Mouse (Mus musculus) cerebellum, adult 2 months (tissue): ENCODE data around the gene Mrpl34. TPM values are rescaled to one million over a fixed set of nuclear protein-coding genes. Genes with fewer than 3 reads are reported as not detected.

Experiments used
- DNase-seq, 2 experiments: peaks; one replicate each; pipeline ENCODE4 v3.0.0; 2021
- H3K27ac ChIP-seq: fragments of 200-500 bp; 2 replicates; pipeline ENCODE4 v1.5.1; 2012; ENCODE audit warnings: low read length, control low read depth, inconsistent platforms; ENCODE audit not compliant: insufficient read depth
- H3K27me3 ChIP-seq: fragments of 200-500 bp; 2 replicates; pipeline ENCODE4 v1.6.1; 2012; ENCODE audit warnings: inconsistent platforms, mild to moderate bottlenecking, low read length, moderate library complexity; ENCODE audit not compliant: control insufficient read depth, insufficient read depth
- H3K4me1 ChIP-seq: fragments of 200-500 bp; 2 replicates; pipeline ENCODE4 v1.6.1; 2011; ENCODE audit warnings: low read length; ENCODE audit not compliant: control insufficient read depth, insufficient read depth
- H3K4me3 ChIP-seq: fragments of 200-500 bp; replicated peaks from 2 replicates; pipeline ENCODE3; 2011; ENCODE audit warnings: mild to moderate bottlenecking, low read depth, low read length, control low read depth; ENCODE audit not compliant: insufficient read depth
- CTCF ChIP-seq: fragments of 200-500 bp; IDR thresholded peaks from 2 replicates; pipeline ENCODE4 v1.5.1; 2011; ENCODE audit warnings: low read depth, mild to moderate bottlenecking, control low read depth, low read length, moderate library complexity, borderline replicate concordance; ENCODE audit not compliant: insufficient read depth
- POLR2A ChIP-seq: fragments of 200-500 bp; IDR thresholded peaks from 2 replicates; pipeline ENCODE4 v1.6.1; 2011; ENCODE audit warnings: low read length, control low read depth, borderline replicate concordance; ENCODE audit not compliant: insufficient read depth
- WGBS: fragments of 180-500 bp; shearing (Covaris S2); methylation state at CpG from one replicate; pipeline ENCODE4 v1.1.7; 2018; 5-methylcytosine and 5-hydroxymethylcytosine counted together
- polyA plus RNA-seq: library from polyadenylated mRNA; depleted of rRNA; stranded (reverse); fragments of >200 nt; gene quantifications from 2 replicates; pipeline ENCODE4 v1.2.3, GENCODE M21; 2012

The Mrpl34 gene
- polyA plus RNA-seq, 1 experiment: 68.5 TPM

- 65% methylated on average over 3 of the region's 3 CpGs for WGBS
- Histone ChIP-seq H3K27ac (no peak overlapping the region), H3K27me3 (no peaks in the 10 kb centered on the region), H3K4me3 (peak overlapping the region; percentile 23), H3K4me1 (peaks cover 18% of the 10 kb centered on the region)
- DNase-seq: peak; percentile 8 to 25
- TF ChIP-seq CTCF: no peak
- no peak for TF ChIP-seq POLR2A
Measured at GRCm38 (mm10) chr8:71470146-71470912, 5.6 kb downstream of the Mrpl34 start.

- TF ChIP-seq POLR2A (no peak), CTCF (no peak)
- Histone ChIP-seq H3K4me1 (peaks cover 24% of the 10 kb centered on the region), H3K27me3 (no peaks in the 10 kb centered on the region), H3K27ac (no peak overlapping the region), H3K4me3 (no peak overlapping the region)
- WGBS: 40% methylated on average over 5 of the region's 5 CpGs
- DNase-seq: peak in 1 of 2 experiments; percentile 7
Measured at GRCm38 (mm10) chr8:71470913-71471255, 6.1 kb downstream of the Mrpl34 start.

GRCm38 (mm10) chr8:71471861-71472260 is 7.1 kb downstream of the Mrpl34 start:
- DNase-seq: peak in 1 of 2 experiments; percentile 12
- no peaks in the 10 kb centered on the region for H3K27me3 ChIP-seq
- H3K4me1 ChIP-seq: peaks cover 24% of the 10 kb centered on the region
- H3K4me3 ChIP-seq: no peak overlapping the region
- no peak overlapping the region for H3K27ac ChIP-seq
- 92% methylated on average over 17 of the region's 17 CpGs for WGBS
- TF ChIP-seq POLR2A: no peak
- no peak for TF ChIP-seq CTCF

GRCm38 (mm10) chr8:71472601-71473386 is 8.0 kb downstream of the Mrpl34 start:
- Histone ChIP-seq H3K27ac (no peak overlapping the region), H3K4me3 (no peak overlapping the region), H3K27me3 (no peaks in the 10 kb centered on the region), H3K4me1 (peaks cover 30% of the 10 kb centered on the region)
- TF ChIP-seq POLR2A (no peak), CTCF (peak; percentile 29; the same call in 1 of the 2 replicates)
- WGBS: 76% methylated on average over 8 of the region's 8 CpGs
- DNase-seq: no peak

GRCm38 (mm10) chr8:71474344-71474743 is 9.6 kb downstream of the Mrpl34 start:
- Histone ChIP-seq H3K27me3 (no peaks in the 10 kb centered on the region), H3K4me3 (no peak overlapping the region), H3K4me1 (peaks cover 30% of the 10 kb centered on the region), H3K27ac (no peak overlapping the region)
- no peak for DNase-seq
- 82% methylated on average over 18 of the region's 18 CpGs for WGBS
- no peak for TF ChIP-seq POLR2A
- no peak for TF ChIP-seq CTCF

GRCm38 (mm10) chr8:71474785-71475701 is 10.3 kb downstream of the Mrpl34 start:
- Histone ChIP-seq H3K4me3 (no peak overlapping the region), H3K27me3 (no peaks in the 10 kb centered on the region), H3K27ac (peak overlapping the region; percentile 94), H3K4me1 (peaks cover 25% of the 10 kb centered on the region)
- 63% methylated on average over 25 of the region's 25 CpGs for WGBS
- DNase-seq: peak; percentile 65 to 67
- TF ChIP-seq POLR2A (peak; percentile 11; the same call in 1 of the 2 replicates), CTCF (no peak)

- Histone ChIP-seq H3K27me3 (no peaks in the 10 kb centered on the region), H3K4me3 (peak overlapping the region; percentile 60), H3K27ac (peak overlapping the region; percentile 94; the same call in 1 of the 2 replicates), H3K4me1 (peaks cover 19% of the 10 kb centered on the region)
- DNase-seq: no peak
- 9% methylated on average over 4 of the region's 4 CpGs for WGBS
- TF ChIP-seq CTCF (no peak), POLR2A (peak; percentile 4; the same call in 1 of the 2 replicates)
Measured at GRCm38 (mm10) chr8:71475702-71476075, 10.9 kb downstream of the Mrpl34 start.
